In genomic region chr9:77456169-77456826, GRCm38 (mm10) we compare ENCODE assay signal across 14 mouse cellular contexts.
DNase-seq lines count a peak whose midpoint lies in the region; ATAC-seq and TF ChIP-seq lines count a peak whose summit lies in the region.
"Had no signal": no experiment of that assay in that cellular context is flagged by ENCODE, and none has a peak within 500 bp of the region (broad histone marks: within the 10 kb centered on the region; RNA-seq: fewer than 3 reads in every experiment).

No protein-coding gene starts in this region.

- dilution Hi-C loops in CH12.LX (cut with MboI; ENCODE audit: extremely low pct_ligation_motif_present, extremely low pct_unique_long_range_greater_than_20kb, low sequenced_read_pairs): no loop called here

- TF ChIP-seq RAD21 in CH12.LX (IDR thresholded peaks at IDR 0.05; ENCODE audit: low read depth, low read length): no peak

- TF ChIP-seq EP300 in CH12.LX (IDR thresholded peaks at IDR 0.05; ENCODE audit: low read length): no peak

- TF ChIP-seq POLR2A in CH12.LX (IDR thresholded peaks at IDR 0.05; ENCODE audit: low read depth, low read length): no peak

- H3K9me3 ChIP-seq in CH12.LX (replicated peaks; ENCODE audit: low read length): no peaks in the 10 kb centered on the region
- H3K9me3 ChIP-seq in forebrain, embryonic 14.5 days (replicated peaks; ENCODE audit: control insufficient read depth, low read length): no peaks in the 10 kb centered on the region
- H3K9me3 ChIP-seq: embryonic facial prominence, embryonic 13.5 days had no signal

- H3K9ac ChIP-seq in CH12.LX (ENCODE audit: insufficient read depth, low read depth): no peak overlapping the region
- no peak overlapping the region for H3K9ac ChIP-seq in forebrain, embryonic 14.5 days (ENCODE audit: low read length)
- H3K9ac ChIP-seq: embryonic facial prominence, embryonic 13.5 days; lung, embryonic 14.5 days had no signal

- no peaks in the 10 kb centered on the region for H3K79me2 ChIP-seq in CH12.LX (replicated peaks; ENCODE audit: control insufficient read depth, extremely low read depth, insufficient read depth, poor library complexity, severe bottlenecking)

- intact Hi-C loops in left cerebral cortex, adult 2 months (cut with DNase I): loop anchor here (10.0 kb wide), 1 partner anchor 299 kb away; the partner anchor contains the start of gene Gclc

- no peak overlapping the region for H3K27ac ChIP-seq in left cerebral cortex, adult 2 months
- H3K27ac ChIP-seq in CH12.LX (ENCODE audit: insufficient read depth, low read depth): no peak overlapping the region
- no peak overlapping the region for H3K27ac ChIP-seq in forebrain, embryonic 14.5 days (ENCODE audit: low read depth, low read length)
- H3K27ac ChIP-seq: embryonic facial prominence, embryonic 13.5 days; gastrocnemius, adult 2 months had no signal

- H3K36me3 ChIP-seq in CH12.LX (replicated peaks in 1 of 2; ENCODE audit: control insufficient read depth in 1 of 2, insufficient read depth in 1 of 2, low read length in 1 of 2): peaks cover 38 to 62% of the 10 kb centered on the region in 2 experiments
- H3K36me3 ChIP-seq in forebrain, embryonic 14.5 days (ENCODE audit: control insufficient read depth, insufficient read depth, low read length): peaks cover 3% of the 10 kb centered on the region; the same call in 1 of the 2 replicates

- H3K27me3 ChIP-seq in CH12.LX (replicated peaks): no peaks in the 10 kb centered on the region
- H3K27me3 ChIP-seq in forebrain, embryonic 14.5 days (replicated peaks; ENCODE audit: control insufficient read depth, insufficient read depth, low read length): no peaks in the 10 kb centered on the region
- H3K27me3 ChIP-seq: embryonic facial prominence, embryonic 13.5 days had no signal

- WGBS in forebrain, embryonic 14.5 days: 53% methylated on average over 13 of the region's 13 CpGs

- H3K4me1 ChIP-seq in CH12.LX (ENCODE audit: control insufficient read depth in 1 of 2, insufficient read depth in 2 of 2): peaks cover 0 to 28% of the 10 kb centered on the region in 2 experiments; a peak in 2 of 4 replicates
- peaks cover 16% of the 10 kb centered on the region for H3K4me1 ChIP-seq in forebrain, embryonic 14.5 days (ENCODE audit: control insufficient read depth, insufficient read depth, low read length)

- TF ChIP-seq CTCF in left cerebral cortex, adult 2 months (IDR thresholded peaks at IDR 0.05): no peak
- TF ChIP-seq CTCF in CH12.LX (conservative IDR thresholded peaks at IDR 0.05 in 1 of 2, IDR thresholded peaks at IDR 0.05 in 1 of 2; ENCODE audit: low read depth in 2 of 2, low read length in 2 of 2): no peak

- in situ Hi-C loops in CH12.LX (cut with MboI; ENCODE audit: low pct_ligation_motif_present, low pct_unique_long_range_greater_than_20kb, low sequenced_read_pairs): no loop called here

- ATAC-seq in forebrain, embryonic 14.5 days: no peak
- peak; percentile 60 for ATAC-seq in monocyte, adult 5-6 weeks (replicated peaks; ENCODE audit: insufficient number of reproducible peaks, low FRiP score, low TSS enrichment, poor library complexity, severe bottlenecking)

- H3K4me3 ChIP-seq in left cerebral cortex, adult 2 months: no peak overlapping the region
- H3K4me3 ChIP-seq in CH12.LX (replicated peaks in 1 of 3; ENCODE audit: low read depth in 2 of 3, low read length in 2 of 3, poor library complexity in 1 of 3): no peak overlapping the region
- no peak overlapping the region for H3K4me3 ChIP-seq in forebrain, embryonic 14.5 days (ENCODE audit: low read depth, low read length)
- H3K4me3 ChIP-seq: embryonic facial prominence, embryonic 13.5 days; gastrocnemius, adult 2 months had no signal

- no peak overlapping the region for H3K4me2 ChIP-seq in CH12.LX (ENCODE audit: insufficient read depth, low read depth, poor library complexity, severe bottlenecking)
- no peak overlapping the region for H3K4me2 ChIP-seq in forebrain, embryonic 14.5 days (ENCODE audit: low read length)
- H3K4me2 ChIP-seq: embryonic facial prominence, embryonic 13.5 days; lung, embryonic 14.5 days had no signal

- DNase-seq in left cerebral cortex, adult 2 months (ENCODE audit: extremely low spot score in 1 of 2, low spot score in 2 of 2): peak; percentile 32 to 46
- no peak for DNase-seq in left cerebral cortex, adult 11 months (ENCODE audit: low spot score)
- DNase-seq in CH12.LX (ENCODE audit: extremely low read depth): peak; percentile 39
- peak; percentile 53 for DNase-seq in forebrain, embryonic 14.5 days (ENCODE audit: low spot score)
- no peak for DNase-seq in adrenal gland, postnatal 4 days (ENCODE audit: low spot score in 2 of 2)
- no peak for DNase-seq in heart, adult 9 months (ENCODE audit: low spot score in 2 of 2)
- DNase-seq: adrenal gland, adult 8-10 months; cerebellum, adult 8-10 months; gastrocnemius, adult 2 months; kidney, postnatal 4 days; lung, embryonic 14.5 days; thymus, postnatal 14 days had no signal

TF ChIP-seq in CH12.LX, 34 proteins besides CTCF, POLR2A, EP300 and RAD21:
- TF ChIP-seq ZNF384 (IDR thresholded peaks at IDR 0.05; ENCODE audit: low read depth, low read length): no peak
- TF ChIP-seq BHLHE40 (IDR thresholded peaks at IDR 0.05; ENCODE audit: low read depth, low read length): no peak
- TF ChIP-seq UBTF (IDR thresholded peaks at IDR 0.05; ENCODE audit: low read depth, low read length): no peak
- TF ChIP-seq TCF12 (IDR thresholded peaks at IDR 0.05; ENCODE audit: low read depth, low read length): no peak
- TF ChIP-seq JUN (IDR thresholded peaks at IDR 0.05; ENCODE audit: insufficient read depth, low read depth, low read length): no peak
- TF ChIP-seq SMC3 (IDR thresholded peaks at IDR 0.05; ENCODE audit: low read depth, low read length): no peak
- no peak for TF ChIP-seq E2F4 (IDR thresholded peaks at IDR 0.05; ENCODE audit: insufficient replicate concordance, low read depth, low read length)
- TF ChIP-seq MAZ (IDR thresholded peaks at IDR 0.05; ENCODE audit: low read depth, low read length): no peak
- no peak for TF ChIP-seq USF2 (conservative IDR thresholded peaks at IDR 0.05; ENCODE audit: low read depth, low read length)
- TF ChIP-seq NRF1 (IDR thresholded peaks at IDR 0.05; ENCODE audit: low read depth, low read length): no peak
- TF ChIP-seq KAT2A (IDR thresholded peaks at IDR 0.05; ENCODE audit: insufficient replicate concordance, low read length): no peak
- no peak for TF ChIP-seq MEF2A (IDR thresholded peaks at IDR 0.05; ENCODE audit: borderline replicate concordance, low read depth, low read length)
- no peak for TF ChIP-seq USF1 (IDR thresholded peaks at IDR 0.05; ENCODE audit: low read depth, low read length)
- no peak for TF ChIP-seq IRF4 (IDR thresholded peaks at IDR 0.05; ENCODE audit: low read depth, low read length)
- no peak for TF ChIP-seq PAX5 (IDR thresholded peaks at IDR 0.05; ENCODE audit: low read length)
- TF ChIP-seq SIN3A (IDR thresholded peaks at IDR 0.05; ENCODE audit: low read length): no peak
- TF ChIP-seq MAFK (IDR thresholded peaks at IDR 0.05; ENCODE audit: insufficient replicate concordance, low read length): no peak
- TF ChIP-seq HCFC1 (IDR thresholded peaks at IDR 0.05; ENCODE audit: low read depth, low read length): no peak
- TF ChIP-seq ELF1 (IDR thresholded peaks at IDR 0.05; ENCODE audit: low read depth, low read length): no peak
- no peak for TF ChIP-seq MYC (IDR thresholded peaks at IDR 0.05; ENCODE audit: low read depth, low read length)

Comparison
In these comparisons a context has a peak if more than half of its experiments do, and no peak if none do; other contexts are left out.
1. DNase-seq: peak in left cerebral cortex, adult 2 months (2 of 2), CH12.LX (single experiment) and forebrain, embryonic 14.5 days (single experiment); none in left cerebral cortex, adult 11 months (single experiment), adrenal gland, postnatal 4 days (0 of 2) and heart, adult 9 months (0 of 2).